Mouse (Mus musculus) brain, embryonic 14.5 days (tissue): ENCODE results near the gene Vmn1r3. TPM values are rescaled to one million over a fixed set of nuclear protein-coding genes. Genes with fewer than 3 reads are reported as not detected.
"Not testable (repeated sequence)": the region's sequence is repeated elsewhere in the genome, so short reads cannot be mapped to it uniquely, and the experiment has no call there.

Source experiments
- DNase-seq: peaks from one replicate; pipeline ENCODE4 v3.0.0-alpha.2; 2011; ENCODE audit warnings: low read depth
- CTCF ChIP-seq: fragments of 200-500 bp; IDR thresholded peaks from 2 replicates; pipeline ENCODE4 v1.5.1; 2012; ENCODE audit warnings: inconsistent platforms, mild to moderate bottlenecking, moderate library complexity, borderline replicate concordance; ENCODE audit not compliant: insufficient read depth, insufficient read length; ENCODE audit errors: extremely low read depth
- POLR2A ChIP-seq: fragments of 200-500 bp; IDR thresholded peaks from 2 replicates; pipeline ENCODE4 v1.6.1; 2012; ENCODE audit warnings: mild to moderate bottlenecking, inconsistent platforms, borderline replicate concordance; ENCODE audit not compliant: poor library complexity, insufficient read depth, insufficient read length, severe bottlenecking; ENCODE audit errors: extremely low read depth
- polyA plus RNA-seq: library from polyadenylated mRNA; depleted of rRNA; stranded (reverse); fragments of >200 nt; gene quantifications from 2 replicates; pipeline ENCODE4 v1.2.3, GENCODE M21; 2012; rRNA removed

Vmn1r3 gene
- not detected in 2 replicates for polyA plus RNA-seq

GRCm38 (mm10) chr4:3185258-3185657, at the start of gene Vmn1r3:
Gene Vmn1r3, minus strand, starts transcription at chr4:3185358.
- not testable (repeated sequence) for DNase-seq

- TF ChIP-seq CTCF (no peak), POLR2A (no peak)
- peak; percentile 19 for DNase-seq
These were observed 46.9 kb upstream of the Vmn1r3 start for GRCm38 (mm10) chr4:3232053-3232452.

- no peak for TF ChIP-seq POLR2A
- TF ChIP-seq CTCF: no peak
- no peak for DNase-seq
These were observed 45.9 kb upstream of the Vmn1r3 start for GRCm38 (mm10) chr4:3230908-3231684.

- peak; percentile 12 for DNase-seq
- TF ChIP-seq POLR2A: no peak
- TF ChIP-seq CTCF: no peak
These were observed 44.4 kb upstream of the Vmn1r3 start for GRCm38 (mm10) chr4:3229532-3229931.

- no peak for DNase-seq
- TF ChIP-seq POLR2A (no peak), CTCF (no peak)
These were observed 43.3 kb upstream of the Vmn1r3 start for GRCm38 (mm10) chr4:3228476-3228875.

GRCm38 (mm10) chr4:3227751-3228150, 42.6 kb upstream of the Vmn1r3 start:
- DNase-seq: no peak
- TF ChIP-seq CTCF (no peak), POLR2A (no peak)

- DNase-seq: no peak
- TF ChIP-seq CTCF (no peak), POLR2A (no peak)
These were observed 41.3 kb upstream of the Vmn1r3 start for GRCm38 (mm10) chr4:3226488-3226887.

- not testable (repeated sequence) for DNase-seq
These were observed 40.3 kb upstream of the Vmn1r3 start for GRCm38 (mm10) chr4:3225416-3225815.

- not testable (repeated sequence) for DNase-seq
These were observed 39.7 kb upstream of the Vmn1r3 start for GRCm38 (mm10) chr4:3224848-3225247.

GRCm38 (mm10) chr4:3223483-3224209, 38.5 kb upstream of the Vmn1r3 start:
- not testable (repeated sequence) for DNase-seq

GRCm38 (mm10) chr4:3216382-3216781, 31.2 kb upstream of the Vmn1r3 start:
- DNase-seq: not testable (repeated sequence)

- DNase-seq: not testable (repeated sequence)
These were observed 28.2 kb upstream of the Vmn1r3 start for GRCm38 (mm10) chr4:3213349-3213748.

- not testable (repeated sequence) for DNase-seq
These were observed 24.6 kb upstream of the Vmn1r3 start for GRCm38 (mm10) chr4:3209643-3210217.

GRCm38 (mm10) chr4:3176746-3177490, 8.2 kb downstream of the Vmn1r3 start:
- DNase-seq: not testable (repeated sequence)

- DNase-seq: not testable (repeated sequence)
These were observed 9.0 kb downstream of the Vmn1r3 start for GRCm38 (mm10) chr4:3176195-3176594.

GRCm38 (mm10) chr4:3175756-3176155, 9.4 kb downstream of the Vmn1r3 start:
- not testable (repeated sequence) for DNase-seq

GRCm38 (mm10) chr4:3174586-3174985, 10.6 kb downstream of the Vmn1r3 start:
- DNase-seq: not testable (repeated sequence)

GRCm38 (mm10) chr4:3167020-3167419, 18.1 kb downstream of the Vmn1r3 start, which contains the start of gene Vmn1r2:
Gene Vmn1r2, plus strand, starts transcription at chr4:3167320.
- not testable (repeated sequence) for DNase-seq
